Mouse (Mus musculus): ENCODE data around the gene Ski. TPM values are rescaled to one million over a fixed set of nuclear protein-coding genes. Genes with fewer than 3 reads are reported as not detected.

Ski gene
- polyA plus RNA-seq, 1 experiment from 2014 or later = 10.0 TPM

DNA sequence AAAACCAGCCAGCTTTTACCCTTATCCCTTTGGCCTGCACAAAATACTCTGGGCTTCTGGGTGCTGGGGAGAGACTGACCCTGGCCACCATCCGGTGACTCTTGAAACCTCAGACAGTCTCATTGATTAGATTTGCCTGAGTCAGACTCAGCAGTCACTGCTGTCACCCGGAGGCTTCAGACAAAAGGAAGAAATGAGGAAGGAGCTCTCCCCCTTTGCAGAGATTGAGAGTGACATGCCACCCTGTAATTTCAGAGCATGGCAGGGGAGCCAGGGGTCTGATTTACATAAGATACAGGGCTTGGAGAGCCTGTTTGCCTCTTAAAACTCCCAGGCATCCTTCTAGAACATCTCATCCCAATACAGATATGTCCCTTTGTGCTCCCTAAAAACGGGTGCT is 89.2 kb downstream of the Ski start:
- Histone ChIP-seq H3K4me3 (replicated peaks) (no peak overlapping the region), H3K9ac (replicated peaks) (no peak overlapping the region), H3K4me1 (peaks cover 35% of the 10 kb centered on the region), H3K36me3 (no peaks in the 10 kb centered on the region), H3K27me3 (replicated peaks) (no peaks in the 10 kb centered on the region), H3K27ac (replicated peaks) (0 out of 2 replicates have a peak overlapping the region, but pooled peaks have one; percentile 23), H3K4me2 (no peak overlapping the region), H3K9me3 (replicated peaks) (no peaks in the 10 kb centered on the region)
- ATAC-seq (ENCODE audit: low FRiP score) = no peak
- WGBS = 46% methylated on average over 3 of the region's 3 CpGs

DNA sequence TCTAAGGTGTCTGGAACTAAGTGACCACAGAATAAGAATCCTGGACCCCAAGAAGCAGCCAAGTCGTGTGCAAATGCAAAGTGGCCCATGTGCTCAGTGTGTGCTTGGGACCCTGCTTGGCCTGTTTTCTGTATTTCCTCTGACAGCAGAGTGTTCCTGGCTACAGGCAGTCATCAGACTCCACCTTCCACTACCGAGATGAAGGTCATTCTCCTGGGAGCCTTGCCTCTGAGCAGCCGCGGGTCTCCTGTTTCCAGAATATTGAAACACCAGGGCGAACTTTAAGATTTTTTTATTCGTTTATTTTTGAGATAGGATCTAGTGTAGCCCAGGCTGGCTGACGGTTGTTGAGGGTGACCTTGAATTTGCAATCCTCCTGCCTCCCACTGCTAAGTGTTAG is 91.8 kb downstream of the Ski start:
- Histone ChIP-seq H3K9ac (replicated peaks) (no peak overlapping the region), H3K27me3 (replicated peaks) (no peaks in the 10 kb centered on the region), H3K36me3 (no peaks in the 10 kb centered on the region), H3K9me3 (replicated peaks) (no peaks in the 10 kb centered on the region), H3K27ac (replicated peaks) (peak overlapping the region; percentile 56), H3K4me3 (replicated peaks) (no peak overlapping the region), H3K4me1 (peaks cover 45% of the 10 kb centered on the region), H3K4me2 (no peak overlapping the region)
- ATAC-seq (ENCODE audit: low FRiP score) = no peak
- WGBS = 79% methylated on average over 7 of the region's 7 CpGs

DNA sequence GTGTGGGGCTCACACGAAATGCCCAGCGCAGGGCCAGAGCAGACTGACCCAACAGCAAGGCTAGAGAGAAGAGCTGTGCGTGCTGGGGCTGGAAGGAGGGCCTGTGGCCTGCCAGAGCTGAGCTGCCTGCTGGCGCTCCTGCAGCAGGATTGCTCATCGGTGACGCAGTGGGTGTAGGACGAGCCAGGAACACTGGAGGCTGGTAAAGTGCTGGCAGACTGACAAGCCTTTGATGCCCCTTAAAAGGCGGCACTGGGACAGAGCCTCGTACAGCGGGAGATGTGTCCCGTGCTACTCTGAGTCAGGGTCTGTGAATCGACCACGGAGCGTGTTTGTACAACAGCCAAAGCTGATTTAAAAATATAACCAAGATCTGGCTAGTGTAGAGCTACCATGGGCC is 92.4 kb downstream of the Ski start:
- peak; percentile 40 for ATAC-seq (ENCODE audit: low FRiP score)
- no peaks in the 10 kb centered on the region for H3K27me3 ChIP-seq (replicated peaks)
- peaks cover 41% of the 10 kb centered on the region for H3K4me1 ChIP-seq
- 55% methylated on average over 14 of the region's 14 CpGs for WGBS
- H3K27ac ChIP-seq (replicated peaks) = peak overlapping the region; percentile 56
- H3K4me3 ChIP-seq (replicated peaks) = no peak overlapping the region
- no peak overlapping the region for H3K9ac ChIP-seq (replicated peaks)
- no peak overlapping the region for H3K4me2 ChIP-seq
- no peaks in the 10 kb centered on the region for H3K36me3 ChIP-seq
- no peaks in the 10 kb centered on the region for H3K9me3 ChIP-seq (replicated peaks)

DNA sequence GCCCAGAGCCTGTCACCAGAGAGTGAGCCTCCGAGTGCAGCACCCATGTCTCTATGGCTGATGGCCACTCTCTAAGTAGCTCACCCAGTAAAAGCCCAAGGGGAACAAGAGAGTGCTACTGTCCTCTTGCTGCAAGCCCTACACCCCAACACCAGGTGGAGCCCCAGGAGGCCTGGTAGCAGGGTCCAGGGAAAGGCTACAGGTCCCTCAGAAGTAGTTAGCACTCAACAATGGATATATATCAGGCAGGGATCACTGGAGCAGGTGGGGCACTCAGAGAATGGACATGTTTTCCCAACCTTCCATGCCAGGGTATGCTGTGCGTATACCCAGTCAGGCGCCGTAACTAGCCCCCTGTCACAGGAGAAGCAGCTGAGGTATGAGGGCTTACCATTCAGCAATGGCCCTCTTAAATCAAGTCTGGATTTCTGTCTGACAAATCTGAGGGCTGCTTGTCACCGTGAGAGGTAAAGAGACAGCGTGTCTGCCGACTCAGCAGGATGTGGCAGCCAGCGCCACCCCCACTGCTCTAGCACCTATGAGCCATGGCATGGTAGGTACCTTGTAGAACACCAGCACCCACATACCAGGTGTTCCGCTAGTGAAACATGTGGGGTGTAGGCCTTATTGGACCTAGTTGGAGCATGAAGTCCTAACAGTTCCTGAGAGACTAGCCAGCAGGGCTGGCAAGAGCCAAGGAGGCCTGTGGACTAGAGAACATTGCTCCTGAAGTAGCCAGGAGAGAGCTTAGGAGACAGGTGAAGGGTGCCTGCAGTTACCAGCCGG is 93.1 kb downstream of the Ski start:
- ATAC-seq (ENCODE audit: low FRiP score) = no peak
- WGBS = 89% methylated on average over 10 of the region's 10 CpGs
- Histone ChIP-seq H3K36me3 (no peaks in the 10 kb centered on the region), H3K4me2 (no peak overlapping the region), H3K27ac (replicated peaks) (peak overlapping the region; percentile 56), H3K4me3 (replicated peaks) (no peak overlapping the region), H3K27me3 (replicated peaks) (no peaks in the 10 kb centered on the region), H3K9ac (replicated peaks) (no peak overlapping the region), H3K9me3 (replicated peaks) (no peaks in the 10 kb centered on the region), H3K4me1 (peaks cover 43% of the 10 kb centered on the region)

DNA sequence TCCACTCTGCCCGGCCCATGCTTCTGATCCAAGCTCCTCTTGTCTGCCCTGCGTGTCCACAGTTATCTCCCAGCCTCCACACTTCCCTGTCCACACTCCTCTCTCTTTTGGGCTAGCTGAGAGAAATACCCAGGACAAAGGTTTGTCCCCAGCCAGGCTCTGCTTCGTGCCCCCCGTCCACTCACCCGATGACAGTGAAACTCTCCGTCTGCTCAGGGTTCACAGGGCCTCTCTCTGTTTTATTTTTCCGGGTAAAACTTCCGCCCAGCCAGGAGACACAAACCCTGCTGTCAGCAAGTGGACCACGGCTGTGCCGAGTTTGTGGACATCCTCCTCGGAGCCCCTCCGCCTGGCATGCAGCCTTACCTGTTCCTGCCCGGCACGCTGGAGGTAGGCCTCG is 94.0 kb downstream of the Ski start:
- Histone ChIP-seq H3K4me1 (peaks cover 36% of the 10 kb centered on the region), H3K9ac (replicated peaks) (no peak overlapping the region)
- ATAC-seq (ENCODE audit: low FRiP score) = no peak

DNA sequence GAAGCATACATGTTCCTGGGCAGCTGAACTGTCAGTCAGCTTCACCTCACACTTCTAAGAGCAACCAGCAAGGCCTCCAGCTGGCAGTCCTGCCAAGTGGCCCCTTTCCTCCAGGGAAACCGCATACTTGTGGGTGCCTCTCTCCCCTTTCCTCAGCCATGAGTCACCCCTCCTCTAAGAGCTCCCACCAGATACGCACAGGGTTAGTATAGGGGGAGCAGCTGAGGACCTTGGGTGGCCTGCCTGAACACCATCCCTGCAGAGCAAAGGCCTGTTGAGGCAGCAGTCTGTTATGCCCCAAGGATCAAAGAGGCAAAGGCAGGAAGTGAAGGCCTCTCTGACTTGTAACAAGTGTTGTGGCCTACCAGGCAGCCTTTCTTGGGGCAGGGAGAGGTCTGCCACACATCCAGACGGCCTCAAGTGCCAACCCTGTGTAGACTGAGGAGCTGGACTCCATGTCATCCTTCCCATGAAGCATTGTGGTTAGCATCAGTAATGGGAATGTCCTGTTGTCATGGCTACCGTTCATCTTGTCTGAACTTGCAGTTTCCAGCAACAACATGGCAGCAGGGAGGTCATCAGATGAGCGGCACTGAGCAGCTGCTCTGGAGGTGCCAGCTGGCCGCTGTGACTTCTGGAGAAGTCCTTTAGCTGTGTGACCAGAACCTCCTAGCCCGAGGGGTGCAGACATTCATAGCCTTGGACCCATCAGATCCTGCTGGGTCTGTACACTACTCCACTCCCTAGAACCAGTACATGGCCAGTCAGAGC is 95.6 kb downstream of the Ski start:
- Histone ChIP-seq H3K4me1 (peaks cover 50% of the 10 kb centered on the region), H3K4me3 (replicated peaks) (no peak overlapping the region), H3K27me3 (replicated peaks) (no peaks in the 10 kb centered on the region), H3K9me3 (replicated peaks) (no peaks in the 10 kb centered on the region), H3K36me3 (no peaks in the 10 kb centered on the region), H3K9ac (replicated peaks) (no peak overlapping the region), H3K27ac (replicated peaks) (no peak overlapping the region), H3K4me2 (no peak overlapping the region)
- WGBS = 52% methylated on average over 7 of the region's 7 CpGs
- no peak for ATAC-seq (ENCODE audit: low FRiP score)

More for the DNA sequence above, 94.0 kb downstream of the Ski start:
- H3K27me3 ChIP-seq (replicated peaks) = no peaks in the 10 kb centered on the region
- H3K4me2 ChIP-seq = no peak overlapping the region
- no peaks in the 10 kb centered on the region for H3K9me3 ChIP-seq (replicated peaks)
- H3K36me3 ChIP-seq = no peaks in the 10 kb centered on the region
- WGBS = 96% methylated on average over 15 of the region's 15 CpGs
- H3K27ac ChIP-seq (replicated peaks) = no peak overlapping the region
- H3K4me3 ChIP-seq (replicated peaks) = no peak overlapping the region

DNA sequence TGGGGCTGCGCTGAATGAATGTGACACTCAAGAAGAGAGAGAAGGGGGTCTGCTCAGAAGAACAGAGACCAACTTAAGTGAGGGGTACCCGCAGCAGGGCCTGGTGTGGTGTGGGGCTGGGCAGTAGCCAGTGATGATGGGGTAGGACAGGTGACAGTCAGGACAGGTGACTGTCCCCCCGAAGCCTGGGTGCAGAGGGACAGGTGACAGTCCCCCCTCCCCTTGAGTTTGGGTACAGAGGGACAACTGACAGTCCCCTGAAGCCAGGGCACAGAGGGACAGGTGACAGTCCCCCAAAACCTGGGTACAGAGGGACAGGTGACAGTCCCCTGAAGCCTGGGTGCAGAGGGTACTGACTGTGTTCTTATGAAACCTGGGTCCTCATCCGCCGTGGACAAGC is 96.2 kb downstream of the Ski start:
- H3K27me3 ChIP-seq (replicated peaks) = no peaks in the 10 kb centered on the region
- no peak overlapping the region for H3K27ac ChIP-seq (replicated peaks)
- peaks cover 50% of the 10 kb centered on the region for H3K4me1 ChIP-seq
- H3K4me2 ChIP-seq = no peak overlapping the region
- no peak overlapping the region for H3K4me3 ChIP-seq (replicated peaks)
- no peaks in the 10 kb centered on the region for H3K36me3 ChIP-seq
- WGBS = 90% methylated on average over 5 of the region's 5 CpGs
- H3K9me3 ChIP-seq (replicated peaks) = no peaks in the 10 kb centered on the region
- H3K9ac ChIP-seq (replicated peaks) = no peak overlapping the region
- no peak for ATAC-seq (ENCODE audit: low FRiP score)

DNA sequence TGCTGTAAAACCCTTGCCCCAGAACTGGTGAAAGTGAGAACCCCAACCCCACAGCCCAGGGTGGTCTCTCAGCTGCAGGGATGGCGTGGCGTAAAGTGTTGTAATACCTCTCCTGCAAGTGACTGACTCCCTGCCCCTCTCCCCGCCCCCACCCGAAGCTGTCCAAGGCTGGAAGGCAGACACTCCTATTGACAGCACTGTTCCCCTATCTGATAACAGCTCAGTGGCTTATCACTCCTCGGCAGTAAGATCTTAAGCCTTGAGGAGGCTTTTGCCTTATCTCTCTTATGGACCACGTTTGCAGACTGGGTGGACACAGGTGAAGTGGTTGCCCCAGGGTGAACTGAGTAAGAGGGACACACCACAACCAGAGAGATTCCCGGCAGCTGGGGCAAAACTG is 97.1 kb downstream of the Ski start:
- ATAC-seq (ENCODE audit: low FRiP score) = no peak

DNA sequence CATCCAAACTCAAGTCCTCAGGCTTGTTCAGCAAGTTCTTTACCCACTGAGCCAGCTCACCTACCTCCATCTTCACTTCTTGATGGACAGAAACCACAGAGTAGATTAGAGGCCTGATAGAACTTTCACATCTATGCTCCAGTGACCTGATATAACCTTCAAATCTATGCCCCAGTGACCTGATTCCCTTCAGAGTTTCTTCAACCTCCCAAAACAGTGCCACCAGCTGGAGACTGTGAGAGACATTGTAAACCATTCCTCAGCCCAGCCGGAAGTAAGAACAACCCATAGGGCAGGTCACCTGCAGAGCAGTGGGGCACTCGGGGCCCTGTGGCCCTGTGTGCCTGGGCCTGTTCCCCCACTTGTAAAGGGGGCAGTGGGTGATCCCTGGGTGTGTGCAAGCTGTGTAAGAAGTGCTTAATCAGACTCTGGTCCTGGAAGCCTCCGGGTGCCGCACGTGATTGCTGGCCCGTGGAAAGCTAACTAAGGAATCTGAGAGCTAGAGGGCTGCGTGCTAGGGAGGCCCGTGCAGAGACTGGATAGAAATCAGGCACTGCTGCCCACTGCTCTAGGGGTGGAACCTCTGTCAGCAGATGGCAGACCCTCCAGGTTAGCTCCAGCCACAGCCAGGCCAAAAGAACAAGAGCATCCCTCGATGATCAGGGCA is 98.4 kb downstream of the Ski start:
- no peak overlapping the region for H3K4me2 ChIP-seq
- H3K9me3 ChIP-seq (replicated peaks) = no peaks in the 10 kb centered on the region
- H3K36me3 ChIP-seq = no peaks in the 10 kb centered on the region
- no peak overlapping the region for H3K4me3 ChIP-seq (replicated peaks)
- peaks cover 40% of the 10 kb centered on the region for H3K4me1 ChIP-seq
- ATAC-seq (ENCODE audit: low FRiP score) = no peak
- H3K27me3 ChIP-seq (replicated peaks) = no peaks in the 10 kb centered on the region
- 71% methylated on average over 9 of the region's 9 CpGs for WGBS
- no peak overlapping the region for H3K27ac ChIP-seq (replicated peaks)
- no peak overlapping the region for H3K9ac ChIP-seq (replicated peaks)

More for the DNA sequence above, 97.1 kb downstream of the Ski start:
- no peaks in the 10 kb centered on the region for H3K36me3 ChIP-seq
- H3K4me1 ChIP-seq = peaks cover 47% of the 10 kb centered on the region
- H3K4me3 ChIP-seq (replicated peaks) = no peak overlapping the region
- no peak overlapping the region for H3K27ac ChIP-seq (replicated peaks)
- 59% methylated on average over 7 of the region's 7 CpGs for WGBS
- no peaks in the 10 kb centered on the region for H3K9me3 ChIP-seq (replicated peaks)
- no peak overlapping the region for H3K9ac ChIP-seq (replicated peaks)
- no peak overlapping the region for H3K4me2 ChIP-seq
- H3K27me3 ChIP-seq (replicated peaks) = no peaks in the 10 kb centered on the region

DNA sequence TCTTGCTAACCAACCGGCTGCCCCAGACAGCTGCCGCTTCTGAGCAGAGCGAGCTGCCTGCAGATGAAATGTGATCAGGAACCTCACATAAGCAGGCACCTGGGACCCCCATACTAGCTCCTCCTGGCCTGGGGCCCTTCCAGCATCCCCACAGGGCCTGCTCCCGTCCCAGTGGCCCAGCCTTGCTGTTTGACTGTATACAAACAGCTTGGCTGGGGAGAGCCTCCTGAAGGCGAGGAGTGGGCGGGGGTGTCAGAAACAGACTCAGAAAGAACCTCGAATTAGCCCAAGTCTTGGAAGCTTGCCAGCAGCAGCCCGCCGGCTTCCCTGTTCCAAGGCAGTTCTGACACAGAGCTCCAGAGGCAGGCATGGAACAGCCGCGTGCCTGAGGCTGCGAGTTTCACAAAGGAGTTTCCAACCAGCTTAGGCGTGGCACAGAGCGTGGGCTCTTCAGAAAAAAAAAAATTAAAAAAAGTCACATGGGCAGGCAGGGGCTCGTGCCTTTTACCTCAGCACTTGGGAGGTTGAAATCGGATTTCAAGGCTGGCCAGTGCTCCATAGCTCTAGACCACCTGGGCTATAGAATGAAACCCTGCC is 99.8 kb downstream of the Ski start:
- Histone ChIP-seq H3K36me3 (no peaks in the 10 kb centered on the region), H3K9me3 (replicated peaks) (no peaks in the 10 kb centered on the region)

DNA sequence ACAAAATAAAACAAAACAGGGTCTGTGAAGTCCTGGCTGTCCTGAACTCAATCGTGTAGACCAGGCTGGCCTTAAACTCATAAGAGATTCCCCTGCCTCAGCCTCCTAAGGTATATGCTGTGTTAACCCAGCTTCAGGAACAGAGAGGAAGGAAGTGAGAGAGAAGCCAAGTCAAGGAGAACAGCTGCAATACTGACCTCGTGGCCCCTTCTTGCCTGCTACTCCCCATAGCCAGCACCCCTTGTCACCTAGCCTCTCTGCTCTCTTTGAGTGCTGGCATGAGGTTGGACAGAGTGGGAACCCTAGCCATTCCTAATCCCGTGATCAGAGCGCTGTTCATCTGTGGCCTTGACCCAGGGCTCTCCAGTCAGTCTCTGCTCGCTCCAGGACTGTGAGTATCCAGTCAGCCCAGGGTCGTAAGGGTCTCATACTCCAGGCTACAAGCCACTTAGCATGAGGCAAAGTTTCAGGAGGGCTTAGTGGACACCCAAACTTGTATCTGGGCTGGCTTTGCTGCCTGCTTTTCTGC is 100.4 kb downstream of the Ski start:
- 87% methylated on average over 6 of the region's 6 CpGs for WGBS

More for the DNA sequence above, 99.8 kb downstream of the Ski start:
- Histone ChIP-seq H3K4me1 (peaks cover 43% of the 10 kb centered on the region), H3K4me2 (peak overlapping the region; percentile 29), H3K9ac (replicated peaks) (peak overlapping the region; percentile 27; the same call in 1 of the 2 replicates), H3K27me3 (replicated peaks) (no peaks in the 10 kb centered on the region), H3K4me3 (replicated peaks) (no peak overlapping the region), H3K27ac (replicated peaks) (peak overlapping the region; percentile 66)
- peak; percentile 51 for ATAC-seq (ENCODE audit: low FRiP score)
- 13% methylated on average over 16 of the region's 16 CpGs for WGBS

More for the DNA sequence above, 100.4 kb downstream of the Ski start:
- no peaks in the 10 kb centered on the region for H3K36me3 ChIP-seq
- H3K4me1 ChIP-seq = peaks cover 39% of the 10 kb centered on the region
- no peak overlapping the region; the same call in 1 of the 2 replicates for H3K4me2 ChIP-seq
- H3K27me3 ChIP-seq (replicated peaks) = no peaks in the 10 kb centered on the region; the same call in 1 of the 2 replicates
- no peak overlapping the region for H3K9ac ChIP-seq (replicated peaks)
- H3K27ac ChIP-seq (replicated peaks) = peak overlapping the region; percentile 66
- no peak overlapping the region for H3K4me3 ChIP-seq (replicated peaks)
- no peak for ATAC-seq (ENCODE audit: low FRiP score)
- no peaks in the 10 kb centered on the region for H3K9me3 ChIP-seq (replicated peaks)
